In genomic region chr2:80443962-80444361, GRCm38 (mm10) we compare ENCODE assay signal across 13 mouse cellular contexts. TPM values are rescaled to one million over a fixed set of nuclear protein-coding genes. Genes with fewer than 3 reads are reported as not detected.
A peak's percentile ranks its signal among the peaks of the same experiment; 100 is the strongest.
DNase-seq lines count a peak whose midpoint lies in the region; ATAC-seq lines count a peak whose summit lies in the region.
"Had no signal": no experiment of that assay in that cellular context is flagged by ENCODE, and none has a peak within 500 bp of the region (broad histone marks: within the 10 kb centered on the region; RNA-seq: fewer than 3 reads in every experiment).

No protein-coding gene starts in this region.

- no peak overlapping the region for H3K9ac ChIP-seq in kidney, embryonic 16.5 days (replicated peaks; ENCODE audit: low read length)
- no peak overlapping the region for H3K9ac ChIP-seq in kidney, embryonic 15.5 days
- H3K9ac ChIP-seq in heart, embryonic 12.5 days: no peak overlapping the region
- H3K9ac ChIP-seq: hindbrain, embryonic 15.5 days; stomach, embryonic 15.5 days had no signal

- peak overlapping the region; percentile 25; the same call in 1 of the 2 replicates for H3K4me2 ChIP-seq in kidney, embryonic 16.5 days (replicated peaks; ENCODE audit: low read depth, low read length)
- no peak overlapping the region for H3K4me2 ChIP-seq in kidney, embryonic 15.5 days
- no peak overlapping the region for H3K4me2 ChIP-seq in heart, embryonic 12.5 days
- H3K4me2 ChIP-seq: stomach, embryonic 15.5 days had no signal

- H3K27ac ChIP-seq in kidney, embryonic 16.5 days (ENCODE audit: low read length): no peak overlapping the region
- no peak overlapping the region for H3K27ac ChIP-seq in kidney, embryonic 15.5 days
- no peak overlapping the region for H3K27ac ChIP-seq in heart, embryonic 12.5 days (ENCODE audit: poor library complexity, severe bottlenecking)
- H3K27ac ChIP-seq: hindbrain, embryonic 15.5 days; stomach, embryonic 15.5 days had no signal

- no peak for ATAC-seq in kidney, embryonic 16.5 days (ENCODE audit: low FRiP score, low TSS enrichment)
- no peak for ATAC-seq in kidney, embryonic 15.5 days (replicated peaks; ENCODE audit: low FRiP score)
- ATAC-seq in granulocyte monocyte progenitor cell, adult 5-6 weeks (replicated peaks; ENCODE audit: poor library complexity, severe bottlenecking): peak; percentile 30; the same call in 1 of the 2 replicates
- ATAC-seq in heart, embryonic 12.5 days (ENCODE audit: insufficient number of reproducible peaks, low FRiP score): no peak

- H3K4me3 ChIP-seq in kidney, embryonic 16.5 days (ENCODE audit: low read length): no peak overlapping the region
- no peak overlapping the region for H3K4me3 ChIP-seq in kidney, embryonic 15.5 days (replicated peaks)
- H3K4me3 ChIP-seq in heart, embryonic 12.5 days: no peak overlapping the region
- H3K4me3 ChIP-seq: hindbrain, embryonic 15.5 days; stomach, embryonic 15.5 days had no signal

- no peaks in the 10 kb centered on the region for H3K36me3 ChIP-seq in kidney, embryonic 16.5 days (ENCODE audit: insufficient read depth, low read length)
- H3K36me3 ChIP-seq in kidney, embryonic 15.5 days: no peaks in the 10 kb centered on the region
- no peaks in the 10 kb centered on the region for H3K36me3 ChIP-seq in heart, embryonic 12.5 days
- H3K36me3 ChIP-seq: hindbrain, embryonic 15.5 days; stomach, embryonic 15.5 days had no signal

- H3K4me1 ChIP-seq in kidney, embryonic 16.5 days (ENCODE audit: insufficient read depth, low read length): peaks cover 14% of the 10 kb centered on the region; the same call in 1 of the 2 replicates
- peaks cover 32% of the 10 kb centered on the region for H3K4me1 ChIP-seq in kidney, embryonic 15.5 days
- H3K4me1 ChIP-seq in heart, embryonic 12.5 days (replicated peaks): peaks cover 5% of the 10 kb centered on the region

- peak; percentile 13 for DNase-seq in adrenal gland, postnatal 10 days
- no peak for DNase-seq in adrenal gland, adult (ENCODE audit: inconsistent age in 2 of 2, low spot score in 1 of 2)
- peak; percentile 11 for DNase-seq in A20 (ENCODE audit: low read depth, low spot score)
- DNase-seq in B cell, adult 2 months: no peak
- DNase-seq: adrenal gland, adult 2 months; midbrain, embryonic 14.5 days had no signal

- WGBS in kidney, embryonic 16.5 days: 90% methylated on average over 2 of the region's 2 CpGs
- WGBS in kidney, embryonic 15.5 days: 94% methylated on average over 2 of the region's 2 CpGs
- 89% methylated on average over 2 of the region's 2 CpGs for WGBS in heart, embryonic 12.5 days

- H3K9me3 ChIP-seq in kidney, embryonic 16.5 days (ENCODE audit: low read length): 0 out of 2 replicates have a peak, but pooled peaks cover 6% of the 10 kb centered on the region
- 0 out of 2 replicates have a peak, but pooled peaks cover 3% of the 10 kb centered on the region for H3K9me3 ChIP-seq in kidney, embryonic 15.5 days (replicated peaks)
- peaks cover 5% of the 10 kb centered on the region for H3K9me3 ChIP-seq in heart, embryonic 12.5 days (replicated peaks)
- H3K9me3 ChIP-seq: stomach, embryonic 15.5 days had no signal

- peaks cover 7% of the 10 kb centered on the region; the same call in 1 of the 2 replicates for H3K27me3 ChIP-seq in kidney, embryonic 16.5 days (ENCODE audit: insufficient read depth, low read length)
- peaks cover 14% of the 10 kb centered on the region; the same call in 1 of the 2 replicates for H3K27me3 ChIP-seq in kidney, embryonic 15.5 days
- peaks cover 11% of the 10 kb centered on the region for H3K27me3 ChIP-seq in heart, embryonic 12.5 days (replicated peaks)

RNA-seq across cellular contexts. Expression of gene Frzb, which starts 3.5 kb away (rescaled TPM):
- 10 to 100 TPM; 56.8 to 63.0 TPM for total RNA-seq in adrenal gland, postnatal 10 days (2021)
- 24.7 and 26.8 TPM in 2 replicates for polyA plus RNA-seq in kidney, embryonic 16.5 days (2015; fragmentation: Nextera tagmentation; extraction: Ambion mirVana)
- polyA plus RNA-seq in kidney, embryonic 15.5 days (2015; fragmentation: Nextera tagmentation; extraction: Ambion mirVana): 24.6 and 26.1 TPM in 2 replicates
- total RNA-seq in granulocyte monocyte progenitor cell, adult 5-6 weeks (2014; fragmentation: Nextera tagmentation): not detected in 2 replicates
- total RNA-seq in granulocyte monocyte progenitor cell, adult 5-6 weeks (2017): not detected in 2 replicates
- polyA plus RNA-seq in heart, embryonic 12.5 days (2016; fragmentation: Nextera tagmentation; extraction: Ambion mirVana): 8.7 and 9.4 TPM in 2 replicates
- total RNA-seq: common myeloid progenitor, adult 5-6 weeks had no signal

Comparison
In these comparisons a context has a peak if more than half of its experiments do, and no peak if none do; other contexts are left out.
1. DNase-seq: peak in adrenal gland, postnatal 10 days (single experiment) and A20 (single experiment); none in adrenal gland, adult (0 of 2) and B cell, adult 2 months (0 of 2).